Comparison of ENCODE assay signal across 8 mouse cellular contexts in genomic region chr5:44048568-44049363, GRCm38 (mm10). TPM values are rescaled to one million over a fixed set of nuclear protein-coding genes. Genes with fewer than 3 reads are reported as not detected.
DNase-seq lines count a peak whose midpoint lies in the region.

No protein-coding gene starts in this region.

- intact Hi-C loops in heart, postnatal 36 days (cut with DNase I), result loop anchor here (1.0 to 5.0 kb wide), 5 partner anchors 54 to 220 kb away; partner anchors contain the start of gene Prom1

- peak; percentile 19 for DNase-seq in heart, adult 8-10 months (ENCODE audit: low spot score)
- DNase-seq in heart, postnatal 36 days, result no peak
- DNase-seq in thymus, postnatal 14 days, result peak; percentile 14
- no peak for DNase-seq in thymus, adult 18-20 months
- peak; percentile 79 for DNase-seq in embryo, embryonic 11 days
- DNase-seq in lung, postnatal 14 days, result peak; percentile 19
- no peak for DNase-seq in urinary bladder, postnatal 36 days (ENCODE audit: low spot score in 2 of 2)
- no peak for DNase-seq in gastrocnemius, postnatal 10 days

RNA-seq across cellular contexts. Expression of gene Prom1, which starts 53.1 kb away (rescaled TPM):
- 10 to 100 TPM in 2 of 4 experiments, 1 to 10 TPM in 2; 7.3 to 10.9 (median 9.0) TPM for total RNA-seq in heart, adult 8-10 months (2022)
- total RNA-seq in heart, postnatal 36 days (2021), result 10 to 100 TPM in 1 of 2 experiments, 1 to 10 TPM in 1; 7.2 to 13.9 TPM
- 10 to 100 TPM; 12.7 to 16.0 TPM for total RNA-seq in gastrocnemius, postnatal 10 days (2021)

Comparison
In these comparisons a context has a peak if more than half of its experiments do, and no peak if none do; other contexts are left out.
1. DNase-seq: peak in heart, adult 8-10 months (single experiment), thymus, postnatal 14 days (single experiment), embryo, embryonic 11 days (single experiment) and lung, postnatal 14 days (single experiment); none in heart, postnatal 36 days (0 of 2), thymus, adult 18-20 months (0 of 2), urinary bladder, postnatal 36 days (0 of 2) and gastrocnemius, postnatal 10 days (single experiment).